Mouse (Mus musculus) CH12.LX (cell line): ENCODE data around the gene Pced1b.

Experiments
- CTCF ChIP-seq, 2 experiments: IDR thresholded peaks in 1 of 2; conservative IDR thresholded peaks in 1 of 2; 2 replicates each; pipeline ENCODE4 v1.5.1; 2011 to 2012; ENCODE audit warnings: low read depth in 2 of 2, low read length in 2 of 2, improper control_type of control experiment in 1 of 2, inconsistent platforms in 1 of 2, mild to moderate bottlenecking in 1 of 2, moderate library complexity in 1 of 2
- E2F4 ChIP-seq: IDR thresholded peaks from 2 replicates; pipeline ENCODE4 v1.6.1; 2011; ENCODE audit warnings: low read depth, low read length, improper control_type of control experiment; ENCODE audit not compliant: insufficient replicate concordance
- GABPA ChIP-seq: IDR thresholded peaks from 2 replicates; pipeline ENCODE4 v1.6.1; 2012; ENCODE audit warnings: low read depth, low read length, improper control_type of control experiment, inconsistent platforms; ENCODE audit not compliant: insufficient replicate concordance
- MAFK ChIP-seq: IDR thresholded peaks from 2 replicates; pipeline ENCODE4 v1.6.1; 2011; ENCODE audit warnings: low read length, improper control_type of control experiment; ENCODE audit not compliant: insufficient replicate concordance
- MAX ChIP-seq: IDR thresholded peaks from 2 replicates; pipeline ENCODE4 v1.6.1; 2011; ENCODE audit warnings: low read length, improper control_type of control experiment
- MEF2A ChIP-seq: IDR thresholded peaks from 2 replicates; pipeline ENCODE4 v1.6.1; 2014; ENCODE audit warnings: low read depth, mild to moderate bottlenecking, inconsistent platforms, low read length, improper control_type of control experiment, borderline replicate concordance
- MYC ChIP-seq: IDR thresholded peaks from 2 replicates; pipeline ENCODE4 v1.6.1; 2011; ENCODE audit warnings: low read depth, mild to moderate bottlenecking, improper control_type of control experiment, low read length
- PAX5 ChIP-seq: IDR thresholded peaks from 2 replicates; pipeline ENCODE4 v1.6.1; 2012; ENCODE audit warnings: low read length, inconsistent platforms, mixed read lengths
- POLR2A ChIP-seq: IDR thresholded peaks from 2 replicates; pipeline ENCODE4 v1.6.1; 2011; ENCODE audit warnings: low read depth, mild to moderate bottlenecking, improper control_type of control experiment, low read length
- POLR2AphosphoS2 ChIP-seq: IDR thresholded peaks from 2 replicates; pipeline ENCODE4 v1.6.1; 2011; ENCODE audit warnings: low read depth, low read length, improper control_type of control experiment
- RCOR1 ChIP-seq: conservative IDR thresholded peaks from 2 replicates; pipeline ENCODE4 v1.6.1; 2012; ENCODE audit warnings: low read depth, mild to moderate bottlenecking, inconsistent platforms, low read length, improper control_type of control experiment
- USF2 ChIP-seq: conservative IDR thresholded peaks from 2 replicates; pipeline ENCODE4 v1.6.1; 2011; ENCODE audit warnings: low read depth, low read length, improper control_type of control experiment
- ZKSCAN1 ChIP-seq: IDR thresholded peaks from 2 replicates; pipeline ENCODE4 v1.6.1; 2012; ENCODE audit warnings: low read depth, inconsistent platforms, low read length, improper control_type of control experiment, borderline replicate concordance

GRCm38 (mm10) chr15:97383523-97384141, 136.7 kb downstream of the Pced1b start:
- TF ChIP-seq CTCF (conservative IDR thresholded peaks at IDR 0.05 in 1 of 2, IDR thresholded peaks at IDR 0.05 in 1 of 2; ENCODE audit: low read depth in 2 of 2, low read length in 2 of 2) = no peak
- TF ChIP-seq MYC = no peak
- no peak for TF ChIP-seq ZKSCAN1
- TF ChIP-seq RCOR1 = no peak
- TF ChIP-seq POLR2A = no peak; the same call in none of the 2 replicates
- TF ChIP-seq PAX5 = no peak
- TF ChIP-seq MEF2A = no peak; the same call in 1 of the 2 replicates
- TF ChIP-seq POLR2AphosphoS2 = no peak
- no peak for TF ChIP-seq GABPA
- TF ChIP-seq USF2 = no peak
- no peak for TF ChIP-seq MAFK
- no peak for TF ChIP-seq MAX
- TF ChIP-seq E2F4 = no peak
